Mouse (Mus musculus): Measurements from ENCODE around the gene Prdm2.

Prdm2 gene

DNA sequence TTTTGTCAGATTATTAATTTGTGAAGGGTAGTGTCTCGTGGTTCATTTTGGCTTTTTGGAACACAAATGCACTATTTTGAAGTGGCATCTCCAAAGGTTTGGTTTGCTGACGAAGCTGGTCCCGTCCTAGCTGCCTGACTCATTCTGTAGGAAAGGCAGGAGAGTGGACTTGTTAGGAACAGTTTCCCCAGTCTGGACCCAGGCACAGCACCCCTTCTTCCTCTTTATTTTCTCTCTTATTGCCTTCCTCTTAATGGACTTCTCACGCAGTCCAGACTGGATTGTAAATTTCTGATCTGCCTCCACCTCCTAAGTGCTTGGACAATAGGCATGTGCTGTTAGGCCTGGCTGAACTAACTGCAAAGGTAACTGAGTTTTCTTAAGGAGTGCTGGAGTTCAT lies 57.8 kb downstream of the Prdm2 start:
- DNase-seq (ENCODE audit: low read depth in 2 of 2, low spot score in 2 of 2) = no peak

DNA sequence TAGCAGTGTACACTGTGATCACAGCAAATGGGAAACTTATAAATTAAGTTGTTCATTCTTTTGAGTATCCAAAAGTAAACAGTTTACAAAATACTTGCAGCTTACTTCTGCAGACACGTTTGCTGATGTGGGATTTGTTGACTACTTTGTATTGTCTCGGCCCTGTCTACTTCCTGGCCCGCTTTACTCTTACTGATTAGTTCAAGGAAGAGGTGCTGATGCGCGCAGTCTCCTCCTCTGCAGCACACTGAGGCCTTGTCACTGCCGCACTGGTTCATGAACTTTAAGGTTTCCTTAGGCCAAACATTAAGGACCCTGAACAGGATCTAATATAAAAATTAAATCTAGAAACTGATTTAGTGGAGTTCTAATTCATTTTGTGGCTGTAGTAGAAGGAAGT lies 58.2 kb downstream of the Prdm2 start:
- DNase-seq (ENCODE audit: low read depth in 2 of 2, low spot score in 2 of 2) = no peak

DNA sequence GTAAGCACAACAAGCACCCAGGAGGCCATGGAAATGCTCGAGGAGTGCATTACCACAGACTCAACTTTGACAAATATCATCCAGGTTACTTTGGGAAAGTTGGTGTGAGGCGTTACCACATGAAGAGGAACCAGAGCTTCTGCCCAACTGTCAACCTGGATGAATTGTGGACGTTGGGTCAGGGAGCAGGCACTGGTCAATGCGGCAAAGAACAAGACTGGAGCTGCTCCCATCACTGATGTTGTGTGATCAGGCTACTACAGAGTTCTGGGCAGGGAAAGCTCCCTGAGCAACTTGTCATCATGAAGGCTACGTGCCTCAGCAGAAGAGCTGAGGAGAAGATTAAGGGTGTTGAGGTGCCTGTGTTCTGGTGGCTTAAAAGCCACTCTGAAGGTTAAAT lies 60.2 kb downstream of the Prdm2 start:
- DNase-seq (ENCODE audit: low read depth in 2 of 2, low spot score in 2 of 2) = no peak

DNA sequence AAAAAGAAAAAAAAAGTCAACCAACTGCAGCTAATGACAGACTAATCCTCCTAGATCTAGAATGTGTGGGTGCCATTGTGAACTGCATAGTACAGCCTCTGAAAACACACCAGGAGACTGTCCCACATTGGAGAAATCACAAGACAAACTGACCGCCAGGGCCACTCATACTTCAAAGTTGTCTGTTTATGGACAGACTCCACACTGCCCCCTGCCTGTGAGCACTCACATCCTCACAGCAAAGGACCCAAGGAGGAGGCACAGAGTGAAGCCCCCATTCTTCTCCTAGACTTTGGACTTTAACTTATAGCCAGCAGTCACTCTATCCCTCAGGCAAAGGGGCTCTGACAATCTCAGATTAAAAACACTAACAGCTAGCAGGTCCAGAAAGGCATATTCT lies 61.5 kb downstream of the Prdm2 start:
- peak in 1 of 2 experiments; percentile 16 for DNase-seq (ENCODE audit: low read depth in 2 of 2, low spot score in 2 of 2)

DNA sequence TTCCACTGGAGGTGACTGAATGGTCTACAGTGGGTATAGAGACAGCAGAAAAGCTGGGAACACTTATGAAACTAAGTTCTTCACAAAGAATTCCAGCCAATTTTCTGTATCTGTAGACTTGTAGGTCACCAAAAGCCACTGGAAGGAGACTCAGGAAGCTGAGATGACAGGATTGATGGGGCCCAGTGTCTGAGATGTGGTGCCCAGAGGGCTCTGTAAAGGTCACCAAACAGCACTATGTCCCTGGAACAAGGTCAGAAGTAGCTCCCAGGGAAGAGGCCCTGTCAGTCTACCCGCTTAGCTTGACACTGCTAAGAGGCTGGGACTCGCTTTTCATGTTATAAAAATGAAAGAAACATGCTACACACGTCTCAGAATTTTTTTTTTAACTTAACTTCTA lies 65.1 kb downstream of the Prdm2 start:
- no peak for DNase-seq (ENCODE audit: low read depth in 2 of 2, low spot score in 2 of 2)

DNA sequence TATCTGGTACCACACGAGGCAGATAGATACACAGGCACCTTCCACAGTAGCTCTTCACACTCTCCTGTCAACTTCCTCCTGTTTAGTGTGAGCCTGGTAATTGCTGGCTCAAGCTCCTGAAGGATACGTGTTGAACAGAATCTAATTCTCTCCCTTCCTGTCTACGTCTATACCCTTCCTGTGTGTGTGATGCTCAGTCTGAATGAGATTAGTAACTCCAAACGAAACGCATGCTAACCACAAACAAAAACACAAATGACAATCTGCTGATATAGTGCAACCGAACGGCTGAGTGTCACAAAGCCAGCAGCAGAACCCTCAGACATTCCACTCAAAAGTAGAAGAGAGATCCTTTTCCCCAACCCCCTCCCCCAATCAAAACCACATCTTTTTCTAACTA lies 69.2 kb downstream of the Prdm2 start:
- peak in 1 of 2 experiments; percentile 7 for DNase-seq (ENCODE audit: low read depth in 2 of 2, low spot score in 2 of 2)

DNA sequence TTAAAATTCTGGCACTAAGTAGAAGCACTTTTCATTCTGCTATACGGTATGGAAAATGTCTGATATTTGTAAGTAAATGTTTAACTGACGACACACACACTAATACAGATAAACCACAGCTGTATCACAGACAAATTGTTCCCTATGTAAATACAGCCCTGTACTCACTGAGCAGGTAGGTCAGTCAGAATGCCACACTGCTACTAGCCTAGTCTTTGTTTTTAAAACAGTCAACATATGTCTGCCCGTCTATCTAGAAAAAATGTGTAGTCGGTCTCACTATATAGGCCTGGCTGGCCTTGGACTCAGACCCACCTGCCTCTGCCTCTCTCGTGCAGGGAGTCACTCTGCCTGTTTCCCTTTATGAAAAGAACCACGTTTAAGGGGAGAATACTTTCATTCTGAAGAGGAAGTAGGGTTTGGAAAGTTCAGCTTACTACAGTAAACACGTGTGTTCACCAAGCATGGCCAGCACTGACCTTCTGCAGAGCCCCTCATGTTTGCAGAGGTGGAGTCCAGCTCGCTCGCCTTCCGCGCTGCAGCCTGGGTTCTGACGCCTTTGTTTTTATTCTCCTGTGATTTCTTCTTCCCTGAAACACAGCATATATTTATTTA lies 71.0 kb downstream of the Prdm2 start:
- no peak for DNase-seq (ENCODE audit: low read depth in 2 of 2, low spot score in 2 of 2)

DNA sequence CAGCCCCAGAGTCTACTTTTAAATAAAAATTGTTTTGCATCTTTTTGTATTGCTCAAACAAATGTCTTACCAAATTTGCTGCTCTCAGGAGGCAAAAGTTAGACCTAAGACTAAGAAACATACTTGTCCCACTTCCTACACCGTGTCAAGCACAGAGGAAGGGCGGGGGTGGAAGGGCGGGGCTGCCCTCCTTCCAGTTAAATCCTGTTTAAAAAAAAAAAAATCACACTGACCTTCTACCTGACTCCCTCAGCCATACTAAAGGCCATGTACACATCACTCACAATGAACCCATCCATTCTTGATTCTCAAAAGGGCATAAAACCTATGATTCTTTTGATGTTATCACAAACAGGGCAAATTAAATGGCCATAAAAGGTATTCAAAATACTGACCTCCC lies 71.9 kb downstream of the Prdm2 start:
- DNase-seq (ENCODE audit: low read depth in 2 of 2, low spot score in 2 of 2) = no peak

DNA sequence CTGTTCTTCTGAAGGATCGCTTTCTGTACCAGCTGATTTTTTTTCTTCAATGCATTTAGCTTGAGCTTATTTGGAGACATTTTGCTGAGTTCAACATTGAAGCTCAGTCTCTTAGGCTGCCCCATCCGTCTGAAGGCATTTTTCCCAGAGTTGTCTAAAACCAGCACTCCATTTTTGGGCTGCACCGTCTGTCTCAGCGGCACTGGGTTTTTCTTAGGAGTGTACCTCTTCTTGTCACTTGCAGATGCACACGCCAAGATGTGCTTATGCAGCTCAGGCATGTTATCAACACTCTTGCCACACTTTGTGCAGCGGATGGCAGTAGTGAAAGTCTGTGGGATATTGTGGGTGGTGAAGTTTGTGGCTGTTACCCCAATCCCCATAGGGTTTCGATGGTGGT lies 80.4 kb downstream of the Prdm2 start:
- no peak for DNase-seq (ENCODE audit: low read depth in 2 of 2, low spot score in 2 of 2)

DNA sequence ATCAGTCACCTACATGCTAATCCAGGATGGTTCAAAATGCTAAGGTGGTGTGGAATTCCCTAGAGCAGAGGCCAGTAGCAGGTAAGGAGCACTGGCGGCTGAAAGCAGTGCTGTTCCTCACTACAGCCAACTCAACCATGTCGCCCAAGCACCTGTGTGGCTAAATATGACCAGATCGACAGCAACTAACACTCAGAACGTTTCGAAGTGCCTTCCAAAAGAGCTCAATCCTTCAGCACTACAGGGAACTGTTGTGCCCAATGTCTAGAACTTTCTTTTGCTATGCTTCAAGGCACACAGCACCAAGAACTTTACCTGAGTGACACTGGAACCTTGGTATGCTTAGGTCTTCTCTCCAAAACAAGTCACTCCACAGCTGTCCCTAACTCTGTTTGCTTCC lies 82.4 kb downstream of the Prdm2 start:
- DNase-seq (ENCODE audit: low read depth in 2 of 2, low spot score in 2 of 2) = no peak

DNA sequence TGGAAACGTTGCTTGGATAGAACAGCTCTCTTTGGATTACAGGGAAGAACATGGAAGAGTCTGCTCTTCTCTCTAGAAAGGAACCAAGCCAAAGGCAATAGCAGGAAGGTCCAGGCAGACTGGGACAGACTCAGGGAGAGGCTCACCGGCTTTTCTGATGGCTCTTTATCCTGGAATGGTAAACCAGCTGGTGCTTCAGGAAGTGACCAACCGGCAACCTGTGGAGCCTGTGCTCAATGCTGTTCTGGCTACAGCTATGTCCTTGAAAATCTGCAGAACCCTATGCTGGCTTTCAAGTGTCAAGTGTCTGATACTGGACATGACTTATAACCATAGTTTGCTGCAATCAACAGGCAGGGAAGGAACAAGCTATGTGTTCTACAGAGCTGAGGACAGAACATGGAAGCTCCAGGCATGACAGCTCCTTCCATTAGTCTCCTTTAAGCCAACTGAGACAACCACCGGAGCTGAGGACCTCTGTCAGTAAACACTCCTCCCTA lies 83.5 kb downstream of the Prdm2 start:
- DNase-seq (ENCODE audit: low read depth in 2 of 2, low spot score in 2 of 2) = no peak

DNA sequence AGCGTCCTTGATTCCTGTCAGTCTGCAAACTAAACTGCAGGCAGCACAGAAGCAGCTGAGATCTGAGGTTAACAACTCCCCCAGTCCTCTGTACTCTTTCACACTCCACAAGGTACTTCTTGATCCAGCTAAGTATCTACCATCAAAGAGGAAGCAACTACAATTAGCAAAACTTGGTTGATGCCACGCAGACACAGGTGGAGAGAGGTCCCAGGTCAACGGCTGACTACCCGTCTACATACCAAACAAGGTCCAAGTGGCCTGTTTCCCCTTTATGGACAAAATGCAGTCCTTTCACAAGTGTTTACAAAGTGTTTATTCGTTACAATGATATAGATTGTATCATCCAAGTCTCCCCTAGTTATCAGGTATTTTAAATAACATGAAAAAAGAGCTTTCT lies 85.6 kb downstream of the Prdm2 start:
- DNase-seq (ENCODE audit: low read depth in 2 of 2, low spot score in 2 of 2) = no peak

DNA sequence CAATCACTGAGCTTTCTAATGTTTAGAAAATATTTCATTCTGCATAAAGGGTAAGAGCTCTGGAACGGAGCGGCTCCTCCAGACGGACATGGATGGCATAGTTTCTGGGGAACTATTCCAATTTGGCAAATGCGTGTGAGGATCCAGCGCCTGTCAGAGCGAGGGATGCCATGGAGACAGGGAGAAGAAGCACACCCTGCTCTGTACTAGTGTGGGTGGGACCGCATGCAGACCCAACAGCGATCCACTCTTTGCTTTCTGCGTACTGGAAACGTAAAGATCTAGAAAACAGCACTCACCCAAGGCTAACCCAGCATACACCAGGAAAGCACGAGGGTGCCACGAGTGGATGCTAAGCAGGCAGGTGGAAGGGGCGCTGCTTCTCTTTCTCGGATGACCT lies 86.3 kb downstream of the Prdm2 start:
- DNase-seq (ENCODE audit: low read depth in 2 of 2, low spot score in 2 of 2) = no peak

DNA sequence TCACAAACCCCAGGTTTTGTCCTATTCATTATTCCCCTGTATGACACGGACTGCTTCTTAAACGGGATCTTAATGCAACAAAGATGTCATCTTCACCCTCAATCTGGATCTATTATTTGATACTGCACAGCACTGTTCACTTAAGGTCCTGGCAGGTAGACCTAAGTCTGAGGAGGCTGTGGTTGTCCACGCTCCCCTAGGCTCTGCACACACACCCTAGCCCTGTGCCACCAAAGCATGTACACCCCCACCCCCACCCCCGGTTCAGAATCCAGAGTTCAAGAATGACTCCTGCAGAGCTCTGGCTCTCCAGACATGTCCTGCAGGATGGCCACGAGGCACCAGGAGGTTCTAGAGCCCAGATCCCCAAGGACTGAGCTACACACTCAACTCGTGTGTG lies 87.5 kb downstream of the Prdm2 start:
- DNase-seq (ENCODE audit: low read depth in 2 of 2, low spot score in 2 of 2) = no peak

DNA sequence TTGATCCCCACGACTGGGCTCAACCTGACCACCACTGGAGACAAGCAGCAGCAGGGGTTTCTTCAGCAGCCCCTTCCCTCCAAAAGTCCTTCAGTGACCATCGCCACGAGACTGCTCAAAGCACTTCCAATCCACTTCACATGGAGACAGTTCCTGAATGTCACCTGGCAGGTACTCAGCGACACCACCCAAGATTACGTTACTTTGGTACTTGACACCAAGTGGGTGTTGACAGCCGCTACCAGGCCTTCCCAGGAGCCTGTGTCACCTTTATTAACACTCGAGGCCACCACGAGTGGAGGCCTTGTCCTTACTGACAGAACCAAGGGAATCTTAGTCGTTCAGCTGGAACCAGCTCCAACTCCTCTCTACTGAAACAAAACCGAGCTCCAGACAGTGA lies 89.8 kb downstream of the Prdm2 start:
- no peak for DNase-seq (ENCODE audit: low read depth in 2 of 2, low spot score in 2 of 2)

DNA sequence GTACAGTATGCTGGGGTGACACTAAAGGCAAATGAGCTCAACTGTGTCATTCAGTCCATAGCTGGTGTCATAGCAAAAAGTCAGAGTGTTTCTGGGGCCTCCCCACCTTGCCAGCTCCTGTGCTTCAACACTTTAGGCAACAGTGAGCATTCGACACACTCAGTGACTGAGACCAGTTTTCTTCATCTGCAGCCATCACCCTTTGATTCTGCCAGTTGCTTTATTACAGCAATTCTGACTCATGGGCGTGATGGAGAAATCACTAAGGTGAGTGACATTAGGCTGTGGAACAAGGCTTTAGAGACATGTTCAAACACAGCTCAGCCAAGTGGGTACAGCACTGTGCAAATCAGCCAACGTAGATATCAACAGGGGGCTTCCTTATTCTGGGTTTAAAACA lies 91.6 kb downstream of the Prdm2 start:
- no peak for DNase-seq (ENCODE audit: low read depth in 2 of 2, low spot score in 2 of 2)

DNA sequence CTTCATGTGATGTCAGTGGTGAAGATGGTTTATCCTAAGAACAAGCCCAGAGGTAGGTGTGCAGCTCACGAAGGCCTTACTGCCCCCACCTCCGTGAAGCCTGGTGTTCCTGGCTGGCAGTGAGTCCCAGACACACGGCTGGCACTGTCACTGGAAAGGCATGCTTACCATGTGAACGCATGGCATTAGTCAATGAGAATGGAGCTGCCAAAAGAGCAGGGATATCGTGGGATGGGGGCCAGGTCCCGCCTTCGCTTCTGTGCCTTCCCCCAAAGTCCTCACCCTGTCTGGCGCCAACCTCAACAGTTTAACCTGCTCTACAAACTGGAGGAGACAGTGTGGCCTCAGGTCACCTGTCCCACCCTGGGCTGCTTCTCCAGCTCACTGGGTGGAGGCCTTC lies 92.8 kb downstream of the Prdm2 start:
- DNase-seq (ENCODE audit: low read depth in 2 of 2, low spot score in 2 of 2) = no peak

DNA sequence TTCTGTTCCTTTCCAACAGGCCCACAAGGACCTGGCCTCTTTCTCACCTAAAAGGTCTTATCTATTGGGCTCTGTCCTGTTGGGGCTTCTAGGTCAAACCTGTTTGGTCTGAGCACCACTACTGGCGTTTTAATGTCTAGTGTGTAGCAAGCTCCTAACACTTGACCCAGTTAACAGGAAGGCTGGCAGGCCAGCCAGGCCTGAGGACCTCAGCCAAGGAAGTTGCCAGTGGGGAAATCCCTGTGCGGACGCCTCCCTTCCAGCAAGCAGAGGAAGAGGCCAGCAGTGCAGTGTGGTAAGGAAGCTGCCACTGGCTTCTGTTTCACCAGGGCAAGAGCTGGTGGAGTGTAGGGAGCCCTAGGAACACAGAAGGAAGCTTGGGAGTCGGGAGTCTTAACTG lies 94.0 kb downstream of the Prdm2 start:
- DNase-seq (ENCODE audit: low read depth in 2 of 2, low spot score in 2 of 2) = no peak

DNA sequence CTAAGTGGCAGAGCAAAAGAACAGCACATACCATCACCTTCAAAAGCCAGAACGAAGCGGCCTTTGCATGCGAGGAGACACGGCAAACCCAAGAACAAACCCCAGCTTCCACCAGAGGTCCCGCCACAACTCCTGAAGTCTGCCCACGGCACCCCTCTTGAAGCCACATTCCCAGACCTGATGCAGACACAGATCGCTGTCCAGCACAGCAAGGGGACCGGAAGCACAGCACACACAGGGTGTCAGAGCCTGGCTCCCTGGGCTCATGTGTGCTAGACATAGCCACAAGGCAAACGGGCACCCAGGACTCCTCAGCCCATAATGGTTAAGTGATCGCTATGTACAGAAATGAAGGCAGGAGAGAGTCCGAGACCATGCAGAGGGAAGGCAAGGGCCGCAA lies 96.9 kb downstream of the Prdm2 start:
- no peak for DNase-seq (ENCODE audit: low read depth in 2 of 2, low spot score in 2 of 2)

DNA sequence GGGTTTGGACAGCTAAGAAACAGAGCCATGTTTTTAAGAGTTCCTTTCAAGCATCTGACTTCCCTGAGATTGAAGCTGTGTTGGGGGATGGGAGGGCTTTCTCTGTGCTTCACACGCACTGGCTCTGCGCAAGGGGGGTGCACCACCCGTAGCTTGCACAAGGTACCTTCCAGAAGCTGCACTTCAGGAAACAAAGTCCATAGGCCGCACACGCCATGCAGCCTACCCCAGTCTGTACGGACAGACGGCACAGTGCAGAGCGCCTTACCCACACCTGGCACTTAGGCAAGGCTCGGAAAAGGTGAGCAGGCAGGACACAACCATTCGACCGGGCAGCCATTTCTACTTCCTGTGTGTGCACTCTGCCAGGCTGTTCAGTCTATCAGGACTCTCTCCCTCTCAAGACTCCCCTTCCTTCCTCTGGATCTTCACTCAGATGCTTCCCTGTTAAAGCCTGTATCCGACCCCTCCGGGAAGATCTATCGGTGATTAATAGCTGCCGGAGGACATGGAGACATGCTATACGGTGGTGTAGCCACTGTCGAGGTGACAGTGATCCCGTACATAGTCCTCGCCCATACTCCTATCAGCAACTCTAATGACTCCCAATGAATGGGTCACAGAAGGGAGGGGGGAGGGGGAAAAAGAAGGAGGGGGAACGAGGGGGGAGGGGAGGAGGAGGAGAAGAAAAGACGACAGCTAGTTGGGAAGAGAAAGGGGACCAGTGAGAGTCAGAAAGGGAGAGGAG lies 98.4 kb downstream of the Prdm2 start:
- no peak for DNase-seq (ENCODE audit: low read depth in 2 of 2, low spot score in 2 of 2)

DNA sequence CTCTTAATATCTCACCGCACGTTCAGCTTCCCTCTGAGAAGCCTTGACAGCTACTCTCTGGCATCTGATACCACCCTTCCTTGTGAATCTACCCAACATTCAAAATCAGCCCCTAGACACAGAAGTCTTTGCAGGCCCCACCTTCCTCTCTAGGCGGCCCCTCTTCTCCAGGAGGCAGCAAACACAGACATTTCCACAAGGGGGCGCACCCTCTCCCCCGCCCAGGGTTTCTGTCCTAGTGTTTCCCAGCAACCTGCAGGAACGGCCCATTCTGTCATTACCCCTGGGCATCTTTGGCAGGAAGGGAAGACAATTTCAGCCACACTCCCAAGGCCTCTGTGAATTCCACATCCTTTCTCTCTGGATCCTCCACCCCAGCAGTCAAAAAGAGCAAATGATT lies 99.8 kb downstream of the Prdm2 start:
- peak; percentile 56 to 68 for DNase-seq (ENCODE audit: low read depth in 2 of 2, low spot score in 2 of 2)

DNA sequence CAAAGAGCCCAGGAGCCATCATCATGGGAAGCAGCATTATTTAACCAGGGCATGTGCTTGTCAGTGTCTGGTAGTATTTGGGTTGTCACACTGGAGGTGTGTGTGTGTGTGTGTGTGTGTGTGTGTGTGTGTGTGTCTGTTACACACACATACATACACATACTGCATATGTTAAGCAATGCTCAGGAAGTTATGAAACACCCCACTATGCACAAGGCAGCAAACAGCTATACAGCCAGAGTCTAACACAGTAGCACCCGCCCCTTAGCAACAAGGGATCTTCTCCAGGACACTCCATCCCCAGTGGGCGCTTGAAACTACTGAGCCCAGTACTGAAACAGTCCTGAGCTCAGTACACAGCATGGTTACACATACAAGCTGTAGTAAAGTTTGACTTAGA lies 100.4 kb downstream of the Prdm2 start:
- DNase-seq (ENCODE audit: low read depth in 2 of 2, low spot score in 2 of 2) = no peak

DNA sequence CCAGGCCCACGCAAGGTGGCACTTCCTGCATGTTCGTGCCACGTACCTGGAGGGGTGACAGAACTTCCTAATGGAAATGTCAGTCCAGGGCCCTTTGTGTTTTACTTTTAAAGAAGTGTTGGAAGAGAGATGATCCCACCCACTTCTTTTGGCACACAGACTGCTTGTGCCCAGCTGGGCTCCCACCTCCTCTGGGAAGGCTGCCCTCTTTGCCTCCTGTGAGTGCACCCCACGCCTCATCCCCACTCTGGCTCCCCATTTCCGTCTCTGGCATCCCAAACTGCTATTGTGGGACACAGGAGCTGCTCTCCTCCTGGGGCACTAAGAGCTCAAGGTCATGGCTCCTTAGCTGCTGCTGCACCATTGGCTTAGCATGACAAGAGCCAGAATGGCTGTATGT lies 100.9 kb downstream of the Prdm2 start:
- no peak for DNase-seq (ENCODE audit: low read depth in 2 of 2, low spot score in 2 of 2)

All from CD8-positive naive resting alpha-beta T cell, adult 2 months (primary cell).